Mouse (Mus musculus) left cerebral cortex, adult 18-20 months (tissue): ENCODE results near the gene Chid1. TPM values are rescaled to one million over a fixed set of nuclear protein-coding genes. Genes with fewer than 3 reads are reported as not detected.

Source experiments
- DNase-seq, 2 experiments: peaks; one replicate each; pipeline ENCODE4 v3.0.0; 2021 to 2022; ENCODE audit warnings: low spot score in 2 of 2, mixed read lengths in 1 of 2
- total RNA-seq, 2 experiments: library from RNA; stranded (reverse); gene quantifications; 2 replicates each; pipeline ENCODE4 v1.2.3; 2021

Chid1 gene
- total RNA-seq, 2 experiments from 2014 or later = 60.4 to 72.2 TPM

GRCm38 (mm10) chr7:141559726-141560325 is 20.2 kb upstream of the Chid1 start:
- DNase-seq = no peak

GRCm38 (mm10) chr7:141558946-141559345 is 19.3 kb upstream of the Chid1 start:
- DNase-seq = no peak

GRCm38 (mm10) chr7:141558329-141558776 is 18.7 kb upstream of the Chid1 start:
- DNase-seq = no peak

GRCm38 (mm10) chr7:141550464-141550863 is 10.8 kb upstream of the Chid1 start:
- no peak for DNase-seq

- no peak for DNase-seq
These were observed 9.9 kb upstream of the Chid1 start for GRCm38 (mm10) chr7:141549432-141550061.

- DNase-seq = peak; percentile 22 to 36
These were observed 5.0 kb upstream of the Chid1 start for GRCm38 (mm10) chr7:141544654-141545053.

GRCm38 (mm10) chr7:141542588-141542987 is 2.9 kb upstream of the Chid1 start:
- DNase-seq = no peak

- no peak for DNase-seq
These were observed 2.0 kb upstream of the Chid1 start for GRCm38 (mm10) chr7:141541681-141542080.

GRCm38 (mm10) chr7:141540312-141541081 is 840 bp upstream of the Chid1 start:
- peak; percentile 73 to 80 for DNase-seq

GRCm38 (mm10) chr7:141538852-141539555 is 653 bp downstream of the Chid1 start:
- peak in 1 of 2 experiments; percentile 7 for DNase-seq

- DNase-seq = no peak
These were observed 4.1 kb downstream of the Chid1 start for GRCm38 (mm10) chr7:141535570-141535969.

- no peak for DNase-seq
These were observed 14.1 kb downstream of the Chid1 start for GRCm38 (mm10) chr7:141525580-141525925.

GRCm38 (mm10) chr7:141524760-141525579 is 14.7 kb downstream of the Chid1 start:
- DNase-seq = peak; percentile 73 to 79

GRCm38 (mm10) chr7:141524271-141524670 is 15.4 kb downstream of the Chid1 start:
- no peak for DNase-seq

- no peak for DNase-seq
These were observed 16.6 kb downstream of the Chid1 start for GRCm38 (mm10) chr7:141523007-141523406.

GRCm38 (mm10) chr7:141519795-141520194 is 19.9 kb downstream of the Chid1 start:
- DNase-seq = no peak

GRCm38 (mm10) chr7:141518926-141519325 is 20.7 kb downstream of the Chid1 start:
- DNase-seq = no peak

- DNase-seq = no peak
These were observed 21.4 kb downstream of the Chid1 start for GRCm38 (mm10) chr7:141518296-141518695.

GRCm38 (mm10) chr7:141517638-141518037 is 22.0 kb downstream of the Chid1 start:
- no peak for DNase-seq

- DNase-seq = no peak
These were observed 28.9 kb downstream of the Chid1 start for GRCm38 (mm10) chr7:141510681-141511191.
